Mouse (Mus musculus) kidney, adult 11 months (tissue): ENCODE measurements around the gene Palm.

Experiments used
- DNase-seq: peaks from one replicate; pipeline ENCODE4 v3.0.0; 2022

The Palm gene

GRCm38 (mm10) chr10:79832026-79832785 lies 38.8 kb downstream of the Palm start:
- no peak for DNase-seq

DNA sequence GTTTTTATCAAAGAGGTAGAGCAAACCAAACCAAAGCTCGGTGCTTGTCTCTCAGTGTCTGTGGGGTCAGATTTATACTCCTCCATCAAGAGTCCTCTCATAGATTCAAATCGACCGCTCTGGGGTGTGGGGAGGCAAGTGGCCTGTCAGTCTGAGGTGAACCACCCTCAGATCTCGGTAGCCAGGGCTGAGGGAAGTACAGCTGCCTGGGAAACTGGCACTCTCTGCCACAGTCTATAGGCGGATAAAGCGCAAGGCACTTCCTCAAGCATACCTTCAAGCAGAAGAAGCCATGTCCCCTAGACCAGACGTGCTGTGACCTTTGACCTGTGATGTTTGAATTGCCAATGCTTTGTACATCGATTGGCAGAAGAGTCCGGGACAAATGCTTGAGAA lies 39.4 kb downstream of the Palm start:
- no peak for DNase-seq

DNA sequence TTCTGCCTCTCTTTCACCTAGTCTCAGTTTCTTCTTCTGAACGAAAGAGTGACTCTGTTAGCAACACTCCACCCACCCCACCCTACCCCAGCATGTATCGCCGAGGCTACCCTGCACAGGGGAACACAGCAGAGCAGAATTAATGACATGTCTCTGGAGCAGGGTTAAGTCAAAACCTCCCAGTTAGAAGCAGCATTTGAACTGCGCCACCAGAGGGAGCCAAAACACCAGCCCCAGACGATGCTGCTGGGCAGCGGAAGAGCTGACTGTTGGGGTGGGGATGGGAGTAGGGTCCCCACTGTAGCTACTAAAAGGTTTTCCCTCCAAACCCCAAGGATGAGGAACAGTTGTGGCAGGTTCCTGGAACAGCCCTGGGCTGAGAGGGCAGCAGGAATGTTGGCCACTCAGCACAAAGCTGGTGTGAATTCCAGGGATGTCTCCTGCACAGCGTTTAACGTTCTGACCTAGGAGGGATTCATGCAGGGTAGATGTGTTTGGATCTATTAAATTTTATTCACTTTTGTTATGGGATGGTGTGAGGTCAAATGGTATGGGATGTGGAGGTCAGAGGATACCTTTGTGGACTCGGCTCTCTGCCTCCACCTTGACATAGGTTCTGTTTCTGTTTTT lies 41.5 kb downstream of the Palm start:
- DNase-seq: peak; percentile 47

DNA sequence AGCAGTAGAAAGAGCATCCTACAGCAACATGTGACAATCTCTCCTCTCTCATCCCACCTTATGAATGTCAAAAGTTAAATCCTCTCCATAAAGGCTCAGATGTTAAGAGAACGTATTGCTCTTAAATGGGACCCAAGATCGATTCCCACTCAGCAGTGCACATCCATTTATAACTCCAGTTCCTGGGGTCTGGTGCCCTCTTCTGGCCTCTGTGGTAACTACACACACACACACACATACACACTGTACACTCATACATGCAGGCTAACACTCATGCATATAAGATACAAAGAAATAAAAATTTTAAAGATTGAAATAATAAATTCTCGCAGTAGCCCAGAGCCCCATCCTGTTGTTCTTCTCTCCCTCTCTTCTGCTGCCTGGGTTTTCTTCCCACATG lies 43.5 kb downstream of the Palm start:
- no peak for DNase-seq

- peak; percentile 27 for DNase-seq
Observed at GRCm38 (mm10) chr10:79838151-79838550, 44.8 kb downstream of the Palm start.

GRCm38 (mm10) chr10:79840091-79840490 lies 46.7 kb downstream of the Palm start:
- peak; percentile 14 for DNase-seq

- DNase-seq: peak; percentile 86
Observed at GRCm38 (mm10) chr10:79840644-79841551, 47.5 kb downstream of the Palm start.

DNA sequence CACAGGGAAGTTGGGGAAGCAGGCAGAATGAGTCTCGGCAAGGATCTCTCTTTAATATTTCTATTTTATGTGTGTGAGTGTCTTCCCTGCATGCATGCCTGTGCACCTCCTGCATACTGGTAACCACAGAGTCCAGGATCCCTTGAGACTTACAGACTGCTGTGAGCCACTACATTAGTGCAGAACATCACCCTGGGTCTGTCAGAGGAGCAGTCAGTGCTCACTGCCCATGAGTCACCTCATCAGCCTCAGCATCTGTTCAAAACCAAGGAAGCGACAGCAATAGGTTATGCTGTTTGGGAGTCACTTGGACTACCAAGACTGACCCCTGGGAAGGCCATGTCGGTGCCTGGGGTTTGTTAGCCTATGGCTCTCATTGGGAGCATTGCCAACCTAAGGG lies 49.0 kb downstream of the Palm start:
- peak; percentile 11 for DNase-seq

DNA sequence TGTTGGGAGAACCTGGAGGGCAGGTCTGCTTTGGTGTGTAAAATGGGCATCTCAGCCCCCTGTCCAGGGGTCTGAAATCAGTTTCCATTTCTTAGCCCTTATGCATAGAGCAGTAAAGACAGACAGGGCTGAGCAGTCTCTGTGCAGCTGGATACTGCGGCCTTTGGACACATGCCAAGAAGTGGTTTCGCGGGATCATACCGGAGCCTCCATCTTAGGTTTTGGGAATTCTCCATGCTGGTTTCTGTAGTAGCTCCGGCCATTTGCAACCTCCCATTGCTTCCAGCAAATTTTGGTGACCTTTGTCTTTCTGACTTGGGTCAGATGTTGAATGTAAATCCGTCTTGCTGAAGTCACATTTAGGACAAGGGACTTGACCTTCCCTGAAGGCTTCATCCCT lies 50.1 kb downstream of the Palm start:
- peak; percentile 29 for DNase-seq

GRCm38 (mm10) chr10:79846553-79846952 lies 53.2 kb downstream of the Palm start:
- no peak for DNase-seq

DNA sequence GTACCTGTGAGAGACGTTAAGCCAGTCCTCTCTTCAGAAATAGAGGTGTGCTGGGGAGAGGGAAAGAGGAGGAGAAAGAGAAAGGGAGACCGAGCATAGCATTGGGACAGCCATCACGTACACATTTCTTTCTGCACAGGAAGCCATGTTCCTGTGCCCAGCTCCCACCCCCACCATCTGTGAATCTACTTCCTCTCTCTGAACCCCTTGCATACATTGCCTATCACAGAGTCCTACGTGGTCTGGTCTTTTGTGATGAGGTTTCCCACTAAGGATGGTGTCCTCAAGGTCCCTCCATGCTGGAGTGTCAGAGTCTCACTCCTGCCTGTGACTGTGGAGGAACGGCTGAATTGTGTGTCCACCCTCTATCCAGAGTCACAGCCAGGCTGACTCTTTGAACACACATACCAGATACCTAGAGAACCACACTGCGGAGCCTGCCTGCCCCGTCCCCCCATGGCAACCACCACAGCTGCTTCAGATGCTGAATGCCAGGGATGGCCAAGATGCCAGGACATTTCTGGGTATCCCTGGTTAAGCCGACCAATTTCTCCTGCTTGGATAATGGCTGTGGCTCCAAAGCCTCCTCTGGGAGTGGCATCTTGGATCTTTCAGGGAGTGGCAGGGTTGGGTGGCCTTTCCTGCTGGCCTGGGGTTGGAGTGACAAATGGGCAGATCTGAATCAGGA lies 56.7 kb downstream of the Palm start:
- no peak for DNase-seq

- DNase-seq: no peak
Observed at GRCm38 (mm10) chr10:79851653-79852052, 58.3 kb downstream of the Palm start.

- peak; percentile 76 for DNase-seq
Observed at GRCm38 (mm10) chr10:79852107-79852789, 58.9 kb downstream of the Palm start.

GRCm38 (mm10) chr10:79852827-79853226 lies 59.5 kb downstream of the Palm start:
- DNase-seq: no peak

DNA sequence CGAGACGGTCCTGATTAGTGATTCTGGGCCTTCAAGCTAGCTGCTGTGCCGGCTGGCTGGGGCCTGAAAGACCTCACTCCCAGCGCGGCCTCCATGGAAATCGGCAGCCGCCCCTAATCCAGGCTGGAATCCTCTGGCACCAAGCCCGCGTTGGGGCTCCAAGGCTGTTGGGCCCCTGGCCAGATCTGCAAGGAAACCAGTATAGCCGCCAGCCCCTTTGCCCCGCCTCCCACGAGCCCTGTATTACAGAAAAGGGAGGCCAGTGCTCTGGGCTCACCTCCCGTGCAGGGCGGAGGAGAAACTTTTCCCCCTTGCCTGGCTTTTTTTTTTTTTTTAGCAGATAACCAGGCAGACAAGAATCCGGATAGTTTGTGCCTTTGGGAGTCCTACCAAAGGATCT lies 60.0 kb downstream of the Palm start:
- peak; percentile 95 for DNase-seq

DNA sequence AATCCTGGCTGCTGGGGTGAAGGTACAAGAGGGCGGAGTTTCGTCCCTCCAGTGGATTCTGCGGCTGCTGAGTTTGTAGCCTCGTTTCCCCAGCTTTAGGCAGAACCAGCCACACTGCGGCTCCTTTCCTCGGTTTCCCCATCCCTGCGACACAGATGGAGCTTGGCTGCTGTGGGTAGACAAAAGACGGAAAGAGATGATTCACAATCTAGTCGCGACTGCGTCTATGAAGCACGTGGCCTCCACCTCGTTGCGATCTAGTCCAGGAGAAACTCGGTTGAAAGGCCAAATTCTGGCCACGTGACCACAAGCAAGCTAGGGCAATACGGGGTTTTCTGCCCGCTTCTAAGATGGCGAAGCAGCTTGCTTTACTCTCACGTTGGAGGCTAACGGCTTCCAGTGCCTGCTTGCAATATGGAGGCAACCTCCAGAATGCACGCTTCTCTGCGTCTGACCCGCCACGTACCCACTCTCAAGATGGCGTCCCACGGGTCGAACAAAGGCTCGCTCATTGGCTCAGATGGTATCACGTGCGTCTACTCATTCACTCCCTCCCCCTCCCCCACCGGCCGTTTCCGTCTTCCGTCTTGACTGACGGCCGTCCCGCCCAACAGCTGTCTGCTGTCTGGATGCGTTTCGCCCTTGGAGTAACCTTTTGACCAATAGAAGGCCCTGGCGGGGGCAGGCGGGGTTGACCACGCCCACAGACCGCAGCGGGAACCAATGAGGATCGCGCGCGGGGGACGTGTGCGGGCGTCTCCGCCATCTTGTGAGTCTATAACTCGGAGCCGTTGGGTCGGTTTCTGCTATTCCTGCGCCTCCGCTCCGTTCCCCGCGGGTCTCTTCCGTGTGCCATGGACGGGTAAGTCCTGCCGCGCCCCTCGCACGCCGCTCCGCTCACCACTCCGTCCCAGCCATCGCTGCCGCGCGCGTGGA lies 60.8 kb downstream of the Palm start, which contains the start of gene Ptbp1:
Gene Ptbp1 (plus strand): TSS at position 568 of the 936 bp plus-strand sequence.
- peak; percentile 99 for DNase-seq

GRCm38 (mm10) chr10:79854801-79855541 lies 61.6 kb downstream of the Palm start:
- DNase-seq: peak; percentile 67

- peak; percentile 96 for DNase-seq
Observed at GRCm38 (mm10) chr10:79855558-79856184, 62.3 kb downstream of the Palm start.

- DNase-seq: no peak
Observed at GRCm38 (mm10) chr10:79856280-79856679, 62.9 kb downstream of the Palm start.
